Mouse (Mus musculus): ENCODE results near the gene Tekt5.

Tekt5 gene

DNA sequence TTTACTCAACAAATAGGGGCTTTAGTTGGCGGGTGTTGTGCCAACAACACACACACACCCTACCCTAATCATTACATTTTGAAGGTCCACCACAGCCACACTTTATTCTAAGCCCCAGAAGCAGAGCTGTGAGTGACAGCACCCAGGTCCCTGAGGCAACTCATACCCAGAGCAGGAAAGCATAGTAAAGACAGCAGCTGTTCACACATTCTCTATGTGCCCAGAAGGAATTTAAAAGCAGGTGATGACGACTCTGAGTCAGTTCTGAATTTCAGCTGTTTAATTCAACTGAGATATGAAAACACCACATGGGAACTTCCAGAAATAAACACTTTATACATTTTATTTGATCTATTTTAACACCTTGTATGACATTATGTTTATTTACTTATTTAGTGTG, 15.8 kb downstream of the Tekt5 start:
- DNase-seq (ENCODE audit: extremely low spot score) = no peak

GRCm38 (mm10) chr16:10377286-10377685, 18.0 kb downstream of the Tekt5 start:
- no peak for DNase-seq (ENCODE audit: extremely low spot score)

DNA sequence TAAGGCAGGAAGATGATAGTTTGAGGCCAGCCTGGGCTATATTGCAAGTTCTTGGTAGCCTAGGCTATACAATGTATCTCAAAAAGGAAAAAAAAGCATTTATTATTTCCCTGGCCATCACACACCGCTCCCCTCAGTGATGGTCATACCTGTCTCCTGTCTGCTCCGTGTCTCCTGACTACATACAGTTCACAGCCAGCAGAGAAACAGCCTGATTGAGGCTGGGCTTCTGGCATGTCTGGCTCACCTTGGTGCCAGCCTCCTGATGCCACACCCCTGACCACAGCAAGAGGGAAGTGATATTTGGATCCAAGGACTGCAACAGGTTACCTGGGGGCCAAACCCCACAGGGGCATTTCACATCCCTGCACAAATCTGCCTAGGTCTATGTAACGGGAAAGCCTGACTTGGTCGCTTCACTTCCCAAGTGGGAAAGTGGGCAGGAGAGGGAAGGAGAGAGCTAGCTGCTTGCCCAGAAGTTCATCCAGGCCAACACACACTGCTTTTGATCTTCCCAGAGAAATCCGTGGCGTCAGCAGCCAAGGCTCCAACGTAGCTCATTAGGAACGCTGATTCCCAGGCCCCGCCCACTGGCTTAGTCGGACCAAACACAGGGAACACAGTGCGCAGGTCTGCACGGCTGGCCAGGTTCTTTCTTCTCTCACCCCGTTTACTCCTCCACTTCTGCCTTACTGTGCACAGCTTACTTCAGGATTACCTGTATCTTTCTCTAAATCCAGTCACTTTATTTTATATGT, 20.9 kb downstream of the Tekt5 start:
- peak; percentile 54 for DNase-seq (ENCODE audit: extremely low spot score)

GRCm38 (mm10) chr16:10372372-10372771, 22.9 kb downstream of the Tekt5 start:
- no peak for DNase-seq (ENCODE audit: extremely low spot score)

- no peak for DNase-seq (ENCODE audit: extremely low spot score)
Observed at GRCm38 (mm10) chr16:10369996-10370395, 25.3 kb downstream of the Tekt5 start.

- DNase-seq (ENCODE audit: extremely low spot score) = peak; percentile 14
Observed at GRCm38 (mm10) chr16:10369468-10369934, 25.8 kb downstream of the Tekt5 start.

GRCm38 (mm10) chr16:10366240-10367217, 28.8 kb downstream of the Tekt5 start:
- no peak for DNase-seq (ENCODE audit: extremely low spot score)

GRCm38 (mm10) chr16:10365796-10366195, 29.5 kb downstream of the Tekt5 start:
- no peak for DNase-seq (ENCODE audit: extremely low spot score)

- no peak for DNase-seq (ENCODE audit: extremely low spot score)
Observed at GRCm38 (mm10) chr16:10363061-10363460, 32.2 kb downstream of the Tekt5 start.

DNA sequence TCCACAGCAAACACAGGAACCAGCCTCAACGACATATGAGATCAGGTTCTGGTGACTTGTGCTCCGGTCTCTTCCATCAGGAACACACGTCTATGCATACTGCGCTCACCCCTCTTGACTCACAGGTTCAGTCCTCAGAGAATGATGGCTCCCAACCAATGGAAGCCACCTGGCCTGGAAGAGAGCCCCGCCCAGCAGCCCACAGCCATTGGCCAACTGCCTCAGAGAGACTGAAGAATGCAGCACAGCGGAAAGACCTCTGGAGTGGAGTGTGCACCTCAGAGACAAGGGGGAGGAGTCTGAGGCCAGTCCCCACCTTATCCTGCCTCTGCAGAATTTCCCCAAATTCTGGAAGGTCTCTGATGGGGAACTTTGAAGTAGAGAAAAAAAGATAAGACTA, 36.0 kb downstream of the Tekt5 start:
- DNase-seq (ENCODE audit: extremely low spot score) = no peak

GRCm38 (mm10) chr16:10358010-10358934, 37.0 kb downstream of the Tekt5 start:
- DNase-seq (ENCODE audit: extremely low spot score) = peak; percentile 86

- no peak for DNase-seq (ENCODE audit: extremely low spot score)
Observed at GRCm38 (mm10) chr16:10355004-10355403, 40.3 kb downstream of the Tekt5 start.

GRCm38 (mm10) chr16:10351050-10351636, 44.1 kb downstream of the Tekt5 start:
- DNase-seq (ENCODE audit: extremely low spot score) = no peak

- DNase-seq (ENCODE audit: extremely low spot score) = no peak
Observed at GRCm38 (mm10) chr16:10349876-10350275, 45.4 kb downstream of the Tekt5 start.

DNA sequence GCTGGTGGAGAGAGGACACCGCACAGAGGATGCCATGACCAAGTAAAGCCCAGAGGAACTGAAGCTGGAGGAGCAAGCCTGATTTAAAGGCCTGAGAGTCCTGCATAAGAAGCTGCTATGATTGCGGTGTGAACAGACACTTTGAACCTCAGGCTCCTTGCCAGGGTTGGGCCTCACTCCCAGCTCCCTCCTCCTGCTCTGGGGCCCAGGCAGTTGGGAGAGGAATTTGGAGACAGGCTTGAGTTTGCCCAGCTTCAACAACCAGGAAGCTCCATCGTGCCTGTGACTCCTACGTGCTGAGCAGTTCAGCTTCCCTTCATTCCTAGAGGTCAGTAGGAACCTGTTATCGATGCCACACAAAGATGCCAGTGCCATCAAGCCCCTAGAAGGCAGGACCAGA, 45.9 kb downstream of the Tekt5 start:
- DNase-seq (ENCODE audit: extremely low spot score) = no peak

DNA sequence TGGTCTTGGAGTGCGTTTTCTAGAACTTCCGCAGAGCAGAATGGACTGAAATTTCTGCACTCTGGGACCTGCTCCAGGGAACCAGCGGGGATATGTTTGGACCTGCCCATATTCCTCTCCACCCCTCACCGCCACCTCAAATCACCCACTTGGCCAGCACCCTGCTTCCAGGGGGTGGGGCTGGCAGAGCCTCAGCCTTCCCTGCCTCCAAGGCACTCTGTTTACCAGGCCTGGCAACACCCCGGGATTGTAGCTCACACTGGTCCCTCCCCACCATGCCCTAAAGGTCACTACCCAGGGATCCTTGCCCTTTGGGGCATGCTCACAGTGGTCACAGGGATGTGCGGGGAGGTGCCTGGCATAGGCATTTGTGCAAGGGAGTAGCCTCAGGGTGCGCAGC, 47.7 kb downstream of the Tekt5 start:
- DNase-seq (ENCODE audit: extremely low spot score) = no peak

DNA sequence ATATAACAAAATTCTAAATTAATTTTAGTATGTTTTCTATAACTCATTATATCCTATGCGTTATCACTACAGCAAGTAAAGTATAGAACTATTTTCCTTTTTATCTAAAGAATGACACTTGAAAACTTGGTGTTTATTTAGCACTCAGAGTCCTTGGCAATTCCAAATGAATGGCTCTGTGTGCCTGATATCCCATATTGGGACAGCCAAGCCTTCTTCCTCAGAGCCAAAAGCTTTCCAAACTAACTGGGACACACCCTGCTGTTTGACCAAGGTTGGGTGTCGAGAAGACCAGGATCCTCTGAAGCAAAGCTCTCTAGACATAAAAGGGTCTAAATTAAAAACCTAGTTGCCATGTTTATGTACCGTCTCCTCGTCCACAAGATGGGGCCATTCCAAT, 54.2 kb downstream of the Tekt5 start:
- DNase-seq (ENCODE audit: extremely low spot score) = no peak

- DNase-seq (ENCODE audit: extremely low spot score) = no peak
Observed at GRCm38 (mm10) chr16:10339930-10340329, 55.4 kb downstream of the Tekt5 start.

DNA sequence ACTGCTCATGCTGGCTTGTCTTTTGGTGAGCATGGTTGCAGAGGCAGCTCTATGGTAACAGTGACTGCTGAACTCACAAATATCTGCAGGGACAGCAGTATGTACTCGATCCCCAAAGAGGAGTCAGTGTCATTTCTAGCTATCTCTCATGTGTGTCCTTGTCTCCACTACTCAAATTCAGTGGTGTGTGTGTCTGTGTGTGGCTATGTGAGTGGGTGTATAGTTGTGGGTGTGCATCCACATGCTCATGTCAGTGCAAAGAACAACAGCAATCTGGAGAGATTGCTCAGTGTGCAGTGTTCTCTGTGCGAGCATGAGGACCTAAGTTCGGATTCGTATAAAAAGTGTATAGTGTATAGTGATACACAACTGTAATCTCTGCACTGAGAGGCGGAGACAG, 56.7 kb downstream of the Tekt5 start:
- DNase-seq (ENCODE audit: extremely low spot score) = no peak

DNA sequence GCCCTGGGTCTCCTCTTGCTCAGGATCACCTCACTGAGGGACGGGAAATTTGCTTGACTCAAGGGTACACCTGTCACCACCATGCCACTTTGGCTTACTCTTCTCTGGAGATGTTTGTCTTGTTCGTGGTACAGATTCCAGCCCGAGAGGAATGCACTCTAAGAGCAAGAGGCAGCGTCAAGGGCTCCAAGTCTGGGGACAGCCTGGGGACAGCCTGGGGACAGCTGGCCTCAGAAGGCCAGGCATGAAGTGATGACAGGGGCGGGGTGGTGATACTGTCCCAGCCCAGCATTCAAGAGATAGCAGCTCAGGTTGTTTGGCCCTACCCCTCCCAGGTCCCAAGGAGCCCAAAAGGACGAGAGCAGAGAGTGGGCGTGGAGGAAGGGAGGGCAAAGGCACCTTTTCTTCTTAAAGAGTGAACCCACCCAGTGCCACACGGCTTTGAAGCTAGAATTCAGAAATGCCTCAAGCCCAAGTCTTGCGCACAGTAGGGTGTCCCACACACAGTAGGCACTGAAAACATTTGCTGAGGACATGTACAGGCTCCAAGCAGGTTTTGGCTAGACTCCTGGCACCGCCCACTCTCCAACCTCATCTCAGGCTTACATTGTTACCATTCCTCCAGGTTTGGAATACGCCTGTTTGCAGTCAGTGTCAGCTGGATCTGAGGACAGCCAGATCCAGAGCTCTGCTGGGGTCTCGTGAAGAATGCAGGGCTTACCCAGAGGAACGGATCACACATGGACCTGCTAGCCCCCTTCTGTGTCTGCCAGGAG, 57.7 kb downstream of the Tekt5 start:
- DNase-seq (ENCODE audit: extremely low spot score) = no peak
